Mouse (Mus musculus): Measurements from ENCODE around the gene Nme4. TPM values are rescaled to one million over a fixed set of nuclear protein-coding genes. Genes with fewer than 3 reads are reported as not detected.
"Not testable (repeated sequence)": the region's sequence is repeated elsewhere in the genome, so short reads cannot be mapped to it uniquely, and the experiment has no call there.

Gene Nme4
- polyA plus RNA-seq, 1 experiment from 2014 or later: 57.6 TPM

DNA sequence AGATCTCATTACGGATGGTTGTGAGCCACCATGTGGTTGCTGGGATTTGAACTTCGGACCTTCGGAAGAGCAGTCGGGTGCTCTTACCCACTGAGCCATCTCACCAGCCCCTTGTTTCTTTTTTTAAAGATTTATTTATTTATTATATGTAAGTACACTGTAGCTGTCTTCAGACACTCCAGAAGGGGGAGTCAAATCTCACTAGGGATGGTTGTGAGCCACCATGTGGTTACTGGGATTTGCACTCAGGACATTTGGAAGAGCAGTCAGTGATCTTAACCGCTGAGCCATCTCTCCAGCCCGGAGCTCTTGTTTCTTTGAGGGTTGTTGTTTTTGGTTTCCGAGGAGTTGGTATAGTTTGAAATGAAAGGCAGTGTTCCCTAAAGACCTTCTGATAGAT lies 19.1 kb upstream of the Nme4 start:
- not testable (repeated sequence) for H3K4me2 ChIP-seq (ENCODE audit: low read length); H3K4me1 ChIP-seq (replicated peaks; ENCODE audit: insufficient read depth, low read length); DNase-seq (ENCODE audit: low spot score); H3K9ac ChIP-seq (ENCODE audit: low read depth, low read length); ATAC-seq (replicated peaks; ENCODE audit: low FRiP score, low read depth); H3K36me3 ChIP-seq (ENCODE audit: insufficient read depth, low read length); H3K4me3 ChIP-seq (replicated peaks; ENCODE audit: low read depth, low read length); H3K9me3 ChIP-seq (replicated peaks; ENCODE audit: low read length)
- H3K27ac ChIP-seq: 0 out of 2 replicates have a peak overlapping the region, but pooled peaks have one; percentile 73
- H3K27me3 ChIP-seq (ENCODE audit: insufficient read depth, low read length): peaks cover 15% of the 10 kb centered on the region; the same call in 1 of the 2 replicates
- 0 out of 2 replicates have a peak, but pooled peaks have one; percentile 17 for TF ChIP-seq CTCF (IDR thresholded peaks at IDR 0.05; ENCODE audit: low read depth)
- 62% methylated on average over 7 of the region's 7 CpGs for WGBS

DNA sequence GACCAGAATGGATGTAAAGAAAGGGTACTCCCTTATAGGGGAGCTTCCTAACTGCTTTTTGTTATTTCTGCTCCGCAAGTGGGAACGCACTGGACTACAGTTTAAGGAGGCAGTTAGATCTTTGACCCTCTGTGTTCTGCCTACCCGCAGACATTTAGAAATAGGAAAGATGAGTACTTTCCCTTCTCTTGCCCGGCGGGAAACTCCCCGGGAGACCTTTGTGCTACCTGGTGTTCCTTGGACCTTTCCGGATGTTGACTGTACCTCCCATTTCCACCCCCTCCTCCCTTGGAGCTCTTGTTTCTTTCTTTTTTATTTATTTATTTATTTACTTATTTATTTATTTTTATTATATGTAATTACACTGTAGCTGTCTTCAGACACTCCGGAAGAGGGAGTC lies 18.7 kb upstream of the Nme4 start:
- DNase-seq (ENCODE audit: low spot score) (peak; percentile 13), ATAC-seq (replicated peaks; ENCODE audit: low FRiP score, low read depth) (no peak)
- Histone ChIP-seq H3K4me3 (replicated peaks; ENCODE audit: low read depth, low read length) (peak overlapping the region; percentile 66), H3K27ac (peak overlapping the region; percentile 79), H3K9ac (ENCODE audit: low read depth, low read length) (peak overlapping the region; percentile 74; the same call in 1 of the 2 replicates), H3K9me3 (replicated peaks; ENCODE audit: low read length) (no peaks in the 10 kb centered on the region), H3K4me2 (ENCODE audit: low read length) (peak overlapping the region; percentile 97), H3K27me3 (ENCODE audit: insufficient read depth, low read length) (peaks cover 15% of the 10 kb centered on the region; the same call in 1 of the 2 replicates), H3K4me1 (replicated peaks; ENCODE audit: insufficient read depth, low read length) (peaks cover 9% of the 10 kb centered on the region; the same call in 1 of the 2 replicates), H3K36me3 (ENCODE audit: insufficient read depth, low read length) (no peaks in the 10 kb centered on the region)
- TF ChIP-seq CTCF (IDR thresholded peaks at IDR 0.05; ENCODE audit: low read depth): no peak
- WGBS: 10% methylated on average over 8 of the region's 8 CpGs

DNA sequence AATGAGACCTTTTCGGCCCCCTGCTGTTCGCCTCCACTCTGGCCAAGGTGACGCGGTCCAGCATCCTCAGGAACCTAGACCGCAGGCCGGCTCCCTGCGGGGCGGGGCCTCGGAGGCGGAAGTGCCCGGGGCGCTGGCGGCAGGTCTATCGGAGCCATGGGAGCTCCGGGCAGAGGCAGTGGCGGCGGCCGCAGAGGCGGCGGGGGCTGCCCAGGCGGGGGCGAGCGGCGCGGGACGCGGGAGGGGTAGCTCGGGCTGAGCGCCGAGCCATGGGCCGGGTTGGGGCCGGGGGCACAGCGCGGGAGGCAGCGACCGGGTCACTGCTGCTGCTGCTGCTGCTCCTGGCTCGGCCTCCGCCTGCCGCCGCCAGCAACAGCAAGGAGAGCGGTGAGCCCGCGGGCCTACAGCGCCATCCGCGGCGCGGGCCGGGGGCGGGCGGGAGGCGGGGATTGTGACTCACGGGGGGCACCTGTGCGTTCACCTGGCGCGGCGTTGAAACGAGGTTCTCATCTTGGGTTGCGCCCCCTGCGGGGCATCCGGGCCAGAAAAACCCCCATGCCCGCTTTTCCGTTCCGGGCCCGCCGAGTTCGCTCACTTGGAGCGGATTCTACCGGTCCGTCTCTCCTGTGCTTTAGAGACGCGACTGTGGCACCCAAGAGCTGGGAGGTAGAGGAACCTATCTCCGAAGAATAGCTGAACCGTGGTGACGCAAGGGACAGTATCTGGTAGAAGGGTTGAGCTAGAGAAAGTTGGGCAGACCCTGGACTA lies 18.0 kb upstream of the Nme4 start, which contains the start of gene Tmem8:
Gene Tmem8, plus strand, starts transcription at position 119 of the 768 bp plus-strand sequence.
- DNase-seq (ENCODE audit: low spot score) (peak; percentile 44), ATAC-seq (replicated peaks; ENCODE audit: low FRiP score, low read depth) (peak; percentile 74)
- H3K9ac ChIP-seq (ENCODE audit: low read depth, low read length): peak within 1 kb of the TSS; percentile 74
- H3K36me3 ChIP-seq (ENCODE audit: insufficient read depth, low read length): no peaks in the 10 kb centered on the region
- H3K27me3 ChIP-seq (ENCODE audit: insufficient read depth, low read length): peaks cover 15% of the 10 kb centered on the region; the same call in 1 of the 2 replicates
- peak within 1 kb of the TSS; percentile 97 for H3K4me2 ChIP-seq (ENCODE audit: low read length)
- peaks cover 9% of the 10 kb centered on the region; the same call in 1 of the 2 replicates for H3K4me1 ChIP-seq (replicated peaks; ENCODE audit: insufficient read depth, low read length)
- H3K4me3 ChIP-seq (replicated peaks; ENCODE audit: low read depth, low read length): peak within 1 kb of the TSS; percentile 66
- under 1% methylated on average over 74 of the region's 75 CpGs for WGBS
- peak; percentile 46 for TF ChIP-seq CTCF (IDR thresholded peaks at IDR 0.05; ENCODE audit: low read depth)
- peak within 1 kb of the TSS; percentile 79 for H3K27ac ChIP-seq
- H3K9me3 ChIP-seq (replicated peaks; ENCODE audit: low read length): no peaks in the 10 kb centered on the region

DNA sequence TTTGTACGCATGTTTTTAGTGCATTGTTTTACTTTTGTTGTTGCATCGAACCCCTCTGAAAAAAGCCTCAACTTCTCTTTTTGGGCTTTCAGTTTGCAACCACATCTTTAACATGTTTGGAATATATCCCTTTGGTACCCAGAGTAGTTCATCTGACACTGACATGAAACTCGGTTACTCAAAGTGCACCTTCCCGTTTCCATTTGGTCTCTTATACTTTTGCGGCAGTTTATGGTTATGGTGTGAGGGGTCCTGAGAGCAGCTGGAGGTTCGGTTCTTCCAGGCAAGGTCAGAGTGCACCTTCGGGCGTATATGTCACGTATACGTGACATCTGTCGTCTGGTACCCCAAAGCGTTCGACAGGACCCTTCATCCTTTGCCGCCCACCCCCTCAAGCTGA lies 17.3 kb upstream of the Nme4 start:
- ATAC-seq (replicated peaks; ENCODE audit: low FRiP score, low read depth): no peak
- DNase-seq (ENCODE audit: low spot score): no peak
- Histone ChIP-seq H3K9me3 (replicated peaks; ENCODE audit: low read length) (no peaks in the 10 kb centered on the region), H3K4me3 (replicated peaks; ENCODE audit: low read depth, low read length) (peak overlapping the region; percentile 66), H3K4me1 (replicated peaks; ENCODE audit: insufficient read depth, low read length) (peaks cover 9% of the 10 kb centered on the region; the same call in 1 of the 2 replicates), H3K27me3 (ENCODE audit: insufficient read depth, low read length) (peaks cover 15% of the 10 kb centered on the region; the same call in 1 of the 2 replicates), H3K9ac (ENCODE audit: low read depth, low read length) (peak overlapping the region; percentile 74), H3K4me2 (ENCODE audit: low read length) (peak overlapping the region; percentile 97), H3K36me3 (ENCODE audit: insufficient read depth, low read length) (no peaks in the 10 kb centered on the region), H3K27ac (no peak overlapping the region)
- TF ChIP-seq CTCF (IDR thresholded peaks at IDR 0.05; ENCODE audit: low read depth): no peak
- 16% methylated on average over 14 of the region's 14 CpGs for WGBS

DNA sequence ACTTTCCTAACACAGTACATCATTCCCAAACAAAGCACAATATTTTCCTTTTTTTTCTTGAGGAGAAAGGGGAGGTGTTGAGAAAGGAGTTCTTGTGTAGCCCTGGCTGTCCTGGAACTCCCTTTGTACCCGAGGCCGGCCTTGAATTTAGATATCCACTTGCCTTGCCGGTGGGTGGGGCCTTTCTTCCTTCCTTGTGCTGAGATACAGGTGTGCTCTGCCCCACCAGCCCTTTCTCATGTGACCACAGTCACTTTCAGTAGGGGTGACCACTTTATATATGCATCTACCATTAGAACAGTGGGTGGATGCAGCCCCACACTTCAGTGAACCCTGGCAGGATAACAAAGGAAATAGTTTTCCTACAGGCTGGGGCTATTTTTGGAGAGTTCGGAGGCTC lies 16.3 kb upstream of the Nme4 start:
- TF ChIP-seq CTCF (IDR thresholded peaks at IDR 0.05; ENCODE audit: low read depth): no peak
- peaks cover 15% of the 10 kb centered on the region; the same call in 1 of the 2 replicates for H3K27me3 ChIP-seq (ENCODE audit: insufficient read depth, low read length)
- H3K27ac ChIP-seq: no peak overlapping the region
- 19% methylated on average over 4 of the region's 4 CpGs for WGBS
- no peak for ATAC-seq (replicated peaks; ENCODE audit: low FRiP score, low read depth)
- no peak overlapping the region for H3K4me2 ChIP-seq (ENCODE audit: low read length)
- DNase-seq (ENCODE audit: low spot score): no peak
- no peaks in the 10 kb centered on the region for H3K9me3 ChIP-seq (replicated peaks; ENCODE audit: low read length)
- no peaks in the 10 kb centered on the region for H3K36me3 ChIP-seq (ENCODE audit: insufficient read depth, low read length)
- no peak overlapping the region for H3K4me3 ChIP-seq (replicated peaks; ENCODE audit: low read depth, low read length)
- H3K9ac ChIP-seq (ENCODE audit: low read depth, low read length): no peak overlapping the region
- peaks cover 9% of the 10 kb centered on the region; the same call in 1 of the 2 replicates for H3K4me1 ChIP-seq (replicated peaks; ENCODE audit: insufficient read depth, low read length)

DNA sequence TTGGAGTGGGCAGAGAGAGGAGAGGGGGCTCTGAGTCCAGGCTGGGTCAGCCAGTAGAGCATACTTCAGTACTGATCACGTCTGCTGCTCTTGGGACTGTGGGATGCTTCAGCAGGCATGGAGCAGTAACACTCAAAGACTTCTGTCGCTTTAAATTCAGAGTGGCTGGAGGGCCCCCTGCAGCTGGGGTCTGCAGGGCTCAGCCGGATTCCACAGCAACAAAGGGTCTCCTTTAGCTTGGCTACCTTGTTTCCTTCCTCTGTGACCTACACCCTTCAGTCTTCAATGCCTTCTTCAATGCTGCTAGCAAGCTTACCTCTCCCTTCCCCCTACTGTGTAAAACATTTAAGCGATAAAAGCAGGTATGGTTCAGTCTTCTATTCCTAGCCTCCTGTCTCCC lies 15.6 kb upstream of the Nme4 start:
- Histone ChIP-seq H3K36me3 (ENCODE audit: insufficient read depth, low read length) (no peaks in the 10 kb centered on the region), H3K27ac (no peak overlapping the region), H3K4me1 (replicated peaks; ENCODE audit: insufficient read depth, low read length) (peaks cover 9% of the 10 kb centered on the region; the same call in 1 of the 2 replicates), H3K4me3 (replicated peaks; ENCODE audit: low read depth, low read length) (no peak overlapping the region), H3K9me3 (replicated peaks; ENCODE audit: low read length) (no peaks in the 10 kb centered on the region), H3K9ac (ENCODE audit: low read depth, low read length) (no peak overlapping the region), H3K27me3 (ENCODE audit: insufficient read depth, low read length) (peaks cover 15% of the 10 kb centered on the region; the same call in 1 of the 2 replicates), H3K4me2 (ENCODE audit: low read length) (no peak overlapping the region)
- 10% methylated on average over 4 of the region's 4 CpGs for WGBS
- TF ChIP-seq CTCF (IDR thresholded peaks at IDR 0.05; ENCODE audit: low read depth): no peak
- DNase-seq (ENCODE audit: low spot score): no peak
- no peak for ATAC-seq (replicated peaks; ENCODE audit: low FRiP score, low read depth)

Data from kidney, postnatal 0 days (tissue).